Mouse (Mus musculus) hindbrain, postnatal 0 days (tissue): Measurements from ENCODE around the gene Tcap. TPM values are rescaled to one million over a fixed set of nuclear protein-coding genes. Genes with fewer than 3 reads are reported as not detected.

Experiments
- ATAC-seq: fragments of 200-750 bp; cut with Nextera tagmentation; 2 replicates; pipeline ENCODE4 v1.8.0; 2017; ENCODE audit warnings: mild to moderate bottlenecking, moderate TSS enrichment, moderate library complexity
- DNase-seq: peaks from one replicate; pipeline ENCODE4 v3.0.0-alpha.2; 2015; ENCODE audit warnings: low spot score
- H3K27ac ChIP-seq: fragments of 300-500 bp; sonication (generic); 2 replicates; pipeline ENCODE4 v1.5.1; 2014; ENCODE audit warnings: mild to moderate bottlenecking
- H3K27me3 ChIP-seq: fragments of 300-500 bp; sonication (generic); 2 replicates; pipeline ENCODE4 v1.6.1; 2014; ENCODE audit warnings: low read length, mixed read lengths; ENCODE audit not compliant: insufficient read depth
- H3K36me3 ChIP-seq: fragments of 300-500 bp; sonication (generic); 2 replicates; pipeline ENCODE4 v1.6.1; 2014; ENCODE audit warnings: low read length, mixed read lengths; ENCODE audit not compliant: insufficient read depth
- H3K4me1 ChIP-seq: fragments of 300-500 bp; sonication (generic); 2 replicates; pipeline ENCODE4 v1.6.1; 2014; ENCODE audit warnings: antibody characterized with exemption, low read length, mixed read lengths; ENCODE audit not compliant: insufficient read depth
- H3K4me2 ChIP-seq: fragments of 300-500 bp; sonication (generic); 2 replicates; pipeline ENCODE4 v1.6.1; 2014; ENCODE audit warnings: low read depth, mild to moderate bottlenecking, low read length, moderate library complexity, mixed read lengths
- H3K4me3 ChIP-seq: fragments of 300-500 bp; sonication (generic); 2 replicates; pipeline ENCODE4 v1.5.1; 2014; ENCODE audit warnings: low read length
- H3K9ac ChIP-seq: fragments of 300-500 bp; sonication (generic); replicated peaks from 2 replicates; pipeline ENCODE4 v1.6.1; 2014; ENCODE audit warnings: mild to moderate bottlenecking, low read length, moderate library complexity, mixed read lengths
- H3K9me3 ChIP-seq: fragments of 300-500 bp; sonication (generic); 2 replicates; pipeline ENCODE4 v1.6.1; 2016; ENCODE audit warnings: low read length, mixed read lengths
- CTCF ChIP-seq: IDR thresholded peaks from 2 replicates; pipeline ENCODE4 v1.5.1; 2016; ENCODE audit warnings: antibody characterized with exemption, control low read depth, low read depth
- WGBS: fragments of 180-500 bp; shearing (Covaris S2); extraction: QIAGEN DNeasy Blood & Tissue Kit; methylation state at CpG from one replicate; pipeline ENCODE4 v1.1.7; 2014; 5-methylcytosine and 5-hydroxymethylcytosine counted together
- polyA plus RNA-seq: library from polyadenylated mRNA; unstranded; fragments of >200 nt; fragmentation: Nextera tagmentation; extraction: Ambion mirVana; gene quantifications from 2 replicates; pipeline ENCODE4 v1.2.1, GENCODE M21; 2015
- total RNA-seq: library from RNA; depleted of rRNA; stranded (reverse); fragments of >200 nt; gene quantifications from 2 replicates; pipeline ENCODE4 v1.2.3, GENCODE M21; 2014; rRNA removed

Tcap gene
- total and polyA plus RNA-seq, 2 experiments from 2014 or later = 0.26 TPM; not detected in 1

DNA sequence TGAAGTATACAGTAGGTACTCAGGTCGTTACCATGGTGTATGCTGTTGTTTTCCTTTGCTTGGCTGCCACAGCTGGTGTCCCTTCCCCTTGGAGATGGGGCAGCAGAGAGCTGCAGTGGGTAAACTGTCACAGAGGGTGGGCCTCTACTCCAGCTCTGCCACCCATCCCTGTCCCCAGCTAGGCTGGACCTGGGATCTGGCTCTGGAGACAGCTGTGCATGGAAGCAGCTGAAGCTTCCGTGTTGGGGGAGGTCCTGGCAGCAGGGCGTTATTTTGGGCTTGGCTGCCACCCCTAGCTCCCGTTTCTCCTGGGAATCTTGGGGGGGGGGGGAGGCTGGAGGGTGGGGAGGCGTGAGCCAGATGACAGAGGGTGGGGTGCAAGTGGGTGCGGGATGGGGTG lies 34.7 kb downstream of the Tcap start:
- ATAC-seq (no peak), DNase-seq (no peak)
- WGBS = 65% methylated on average over 6 of the region's 6 CpGs
- H3K27ac ChIP-seq = no peak overlapping the region
- H3K9me3 ChIP-seq = no peaks in the 10 kb centered on the region
- no peak overlapping the region for H3K9ac ChIP-seq
- H3K4me2 ChIP-seq = no peak overlapping the region
- no peaks in the 10 kb centered on the region for H3K27me3 ChIP-seq
- no peak for TF ChIP-seq CTCF
- no peaks in the 10 kb centered on the region for H3K36me3 ChIP-seq
- no peaks in the 10 kb centered on the region for H3K4me1 ChIP-seq
- no peak overlapping the region for H3K4me3 ChIP-seq

DNA sequence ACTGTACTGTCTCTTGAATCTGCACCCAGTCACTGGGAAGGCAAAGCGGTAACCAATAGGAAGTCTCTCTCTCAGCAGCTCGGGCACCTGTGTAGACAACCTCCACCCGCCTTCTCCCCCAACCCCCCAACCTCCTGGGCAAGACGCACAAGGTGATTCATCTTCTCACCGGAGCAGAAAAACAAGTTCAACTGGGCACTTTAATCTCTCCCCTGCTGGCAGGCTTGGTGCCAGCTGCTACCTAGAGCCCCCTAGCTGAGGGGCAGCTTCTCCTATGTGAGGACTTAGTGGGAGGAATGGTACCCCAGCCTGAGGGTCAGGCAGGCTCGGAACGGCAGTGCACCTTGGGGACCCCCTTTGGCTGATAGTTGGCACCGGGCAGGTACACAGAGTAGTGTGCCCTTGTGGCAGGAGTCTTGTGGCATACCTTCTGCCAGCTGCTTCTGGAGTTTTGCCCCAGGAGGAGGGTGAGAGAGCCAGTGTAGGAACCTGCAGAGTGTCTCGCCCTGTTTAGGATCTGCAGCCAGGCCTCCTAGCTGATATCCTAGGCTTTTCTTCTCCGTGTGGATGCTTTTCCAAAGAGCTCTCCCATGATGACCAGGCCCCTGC lies 35.4 kb downstream of the Tcap start:
- H3K27ac ChIP-seq = no peak overlapping the region
- H3K9me3 ChIP-seq = no peaks in the 10 kb centered on the region
- no peaks in the 10 kb centered on the region for H3K4me1 ChIP-seq
- TF ChIP-seq CTCF = no peak
- no peak overlapping the region for H3K9ac ChIP-seq
- H3K27me3 ChIP-seq = no peaks in the 10 kb centered on the region
- DNase-seq (no peak), ATAC-seq (no peak)
- no peak overlapping the region for H3K4me3 ChIP-seq
- H3K36me3 ChIP-seq = no peaks in the 10 kb centered on the region
- H3K4me2 ChIP-seq = no peak overlapping the region
- WGBS = 74% methylated on average over 10 of the region's 10 CpGs

DNA sequence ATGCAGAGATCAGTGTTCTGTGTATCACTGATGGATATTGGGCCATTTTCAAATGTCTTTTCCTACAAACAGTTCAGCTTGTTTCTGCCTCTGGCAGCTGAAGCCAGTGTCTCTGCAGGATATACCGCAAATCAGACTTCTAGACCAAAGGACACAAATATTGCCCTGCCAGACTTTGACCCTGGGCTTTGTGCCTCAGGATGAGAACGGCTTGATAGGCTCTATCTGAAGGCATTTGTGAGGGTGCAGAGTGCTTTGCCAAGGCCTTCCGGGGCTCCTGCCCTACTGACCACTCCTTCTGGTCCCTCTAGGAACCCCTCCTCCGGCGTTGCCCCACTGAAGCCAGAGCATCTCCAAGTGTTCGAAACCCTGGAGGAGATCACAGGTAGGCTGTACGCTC lies 43.0 kb downstream of the Tcap start:
- Histone ChIP-seq H3K4me1 (no peaks in the 10 kb centered on the region), H3K27me3 (no peaks in the 10 kb centered on the region), H3K9ac (no peak overlapping the region), H3K4me2 (no peak overlapping the region), H3K4me3 (no peak overlapping the region), H3K36me3 (no peaks in the 10 kb centered on the region), H3K27ac (no peak overlapping the region), H3K9me3 (no peaks in the 10 kb centered on the region)
- no peak for TF ChIP-seq CTCF
- 91% methylated on average over 7 of the region's 7 CpGs for WGBS
- ATAC-seq = no peak
- DNase-seq = no peak

DNA sequence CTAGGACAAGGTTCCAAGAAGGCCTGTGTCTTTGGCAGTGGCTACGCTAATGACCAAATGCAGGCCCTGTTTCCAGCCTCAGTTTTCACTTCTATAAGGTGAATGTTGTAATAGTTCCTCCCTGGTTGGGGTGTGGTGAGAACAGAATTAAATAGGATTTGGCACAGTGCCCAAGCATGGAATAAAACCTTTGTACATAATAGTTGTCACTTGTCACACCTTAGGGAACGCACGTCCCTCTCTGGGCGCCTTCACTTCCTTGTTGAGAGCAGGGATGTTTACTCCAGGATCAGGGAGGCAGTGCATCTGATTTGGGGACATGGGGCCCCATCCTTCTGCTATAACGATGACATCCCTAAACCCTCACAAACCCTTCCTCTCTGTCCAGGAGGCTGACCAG lies 44.8 kb downstream of the Tcap start:
- WGBS = 86% methylated on average over 5 of the region's 5 CpGs
- no peaks in the 10 kb centered on the region for H3K36me3 ChIP-seq
- no peak for DNase-seq
- no peak overlapping the region for H3K27ac ChIP-seq
- no peaks in the 10 kb centered on the region for H3K27me3 ChIP-seq
- TF ChIP-seq CTCF = no peak
- no peak for ATAC-seq
- H3K4me1 ChIP-seq = no peaks in the 10 kb centered on the region
- no peak overlapping the region for H3K9ac ChIP-seq
- H3K4me3 ChIP-seq = no peak overlapping the region
- H3K4me2 ChIP-seq = no peak overlapping the region
- H3K9me3 ChIP-seq = no peaks in the 10 kb centered on the region

DNA sequence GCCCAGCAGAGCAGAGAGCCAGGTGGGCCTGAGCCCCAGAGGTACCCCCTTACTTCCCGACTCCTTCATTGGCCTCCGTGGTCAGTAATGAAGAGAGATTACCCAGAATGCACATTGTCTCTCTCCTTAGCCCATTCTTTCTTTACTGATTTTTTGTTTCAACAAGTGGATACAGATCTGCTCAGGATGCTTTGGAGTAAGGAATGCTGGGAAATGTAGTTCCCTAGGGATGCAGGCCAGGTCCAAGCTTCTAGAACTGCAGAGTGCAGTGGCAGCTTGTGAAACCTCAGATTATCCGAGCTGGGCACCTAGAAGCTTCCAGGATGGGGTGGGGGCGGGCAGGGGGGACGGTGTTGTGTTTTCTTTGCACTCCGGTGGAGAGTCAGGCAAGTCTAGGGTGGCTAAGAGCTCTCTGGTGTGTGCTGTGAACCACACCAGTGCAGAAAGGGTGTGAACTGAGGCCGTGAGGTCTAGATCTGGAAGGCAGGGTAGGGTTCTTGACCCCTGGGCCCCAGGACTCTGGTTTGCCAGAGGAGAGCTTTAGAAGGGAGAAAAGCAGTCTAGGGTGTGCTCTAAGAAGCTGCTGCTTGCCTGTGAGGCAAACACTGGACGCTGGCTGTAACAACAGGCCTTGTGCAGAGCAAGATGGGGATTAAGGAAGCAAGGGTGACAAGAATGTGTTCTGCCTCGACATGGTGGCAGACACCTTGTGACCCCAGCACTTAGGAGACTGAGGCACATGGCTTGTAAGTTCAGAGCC lies 48.3 kb downstream of the Tcap start:
- ATAC-seq (no peak), DNase-seq (no peak)
- TF ChIP-seq CTCF = no peak
- no peaks in the 10 kb centered on the region for H3K27me3 ChIP-seq
- H3K4me3 ChIP-seq = no peak overlapping the region
- no peaks in the 10 kb centered on the region for H3K4me1 ChIP-seq
- no peak overlapping the region for H3K27ac ChIP-seq
- peaks cover 5% of the 10 kb centered on the region; the same call in 1 of the 2 replicates for H3K36me3 ChIP-seq
- WGBS = 79% methylated on average over 9 of the region's 9 CpGs
- H3K9me3 ChIP-seq = no peaks in the 10 kb centered on the region
- no peak overlapping the region for H3K4me2 ChIP-seq
- no peak overlapping the region for H3K9ac ChIP-seq

Other genes with a start within 250 kb of the Tcap start
- 15.7 and 20.9 TPM in 2 replicates for gene Fbxl20, start 233.4 kb upstream of the Tcap start, total RNA-seq
- 11.9 and 13.0 TPM in 2 replicates for gene Fbxl20, start 233.4 kb upstream of the Tcap start, polyA plus RNA-seq
- gene Med1, start 190.5 kb upstream of the Tcap start, total RNA-seq = 32.7 and 39.5 TPM in 2 replicates
- 48.9 and 49.0 TPM in 2 replicates for gene Med1, start 190.5 kb upstream of the Tcap start, polyA plus RNA-seq
- 27.4 and 28.5 TPM in 2 replicates for gene Cdk12, start 180.8 kb upstream of the Tcap start, total RNA-seq
- gene Cdk12, start 180.8 kb upstream of the Tcap start, polyA plus RNA-seq = 5.8 and 6.6 TPM in 2 replicates
- gene Neurod2, start 54.2 kb upstream of the Tcap start, total RNA-seq = 87.0 and 93.2 TPM in 2 replicates
- 30.7 and 34.3 TPM in 2 replicates for gene Neurod2, start 54.2 kb upstream of the Tcap start, polyA plus RNA-seq
- gene Ppp1r1b, start 35.4 kb upstream of the Tcap start, total RNA-seq = 1.3 and 3.5 TPM in 2 replicates
- 18.0 and 19.1 TPM in 2 replicates for gene Ppp1r1b, start 35.4 kb upstream of the Tcap start, polyA plus RNA-seq
- gene Stard3, start 25.4 kb upstream of the Tcap start, total RNA-seq = 44.0 and 52.4 TPM in 2 replicates
- gene Stard3, start 25.4 kb upstream of the Tcap start, polyA plus RNA-seq = 28.4 and 31.9 TPM in 2 replicates
- gene Pnmt, start 2.6 kb downstream of the Tcap start, total RNA-seq = 1.2 and 5.4 TPM in 2 replicates
- gene Pnmt, start 2.6 kb downstream of the Tcap start, polyA plus RNA-seq = 5.4 and 5.5 TPM in 2 replicates
- 10.6 and 12.0 TPM in 2 replicates for gene Pgap3, start 16.7 kb downstream of the Tcap start, total RNA-seq
- gene Pgap3, start 16.7 kb downstream of the Tcap start, polyA plus RNA-seq = 7.8 and 9.2 TPM in 2 replicates
- gene Erbb2, start 28.7 kb downstream of the Tcap start, total RNA-seq = 8.0 and 11.7 TPM in 2 replicates
- gene Erbb2, start 28.7 kb downstream of the Tcap start, polyA plus RNA-seq = 4.9 and 5.1 TPM in 2 replicates
- 70.0 and 73.9 TPM in 2 replicates for gene Mien1, start 55.2 kb downstream of the Tcap start, total RNA-seq
- gene Mien1, start 55.2 kb downstream of the Tcap start, polyA plus RNA-seq = 259 and 264 TPM in 2 replicates
- 1.5 and 2.7 TPM in 2 replicates for gene Grb7, start 62.6 kb downstream of the Tcap start, total RNA-seq
- 1.7 and 2.0 TPM in 2 replicates for gene Grb7, start 62.6 kb downstream of the Tcap start, polyA plus RNA-seq
- gene Ikzf3, start 162.2 kb downstream of the Tcap start, total RNA-seq = not detected in 2 replicates
- gene Ikzf3, start 162.2 kb downstream of the Tcap start, polyA plus RNA-seq = 0.18 and 0.20 TPM in 2 replicates
- gene Zpbp2, start 167.3 kb downstream of the Tcap start, total RNA-seq = not detected in 2 replicates
- gene Zpbp2, start 167.3 kb downstream of the Tcap start, polyA plus RNA-seq = 0.42 and 0.45 TPM in 2 replicates
- 103 and 112 TPM in 2 replicates for gene Ormdl3, start 203.6 kb downstream of the Tcap start, total RNA-seq
- 98.8 and 100 TPM in 2 replicates for gene Ormdl3, start 203.6 kb downstream of the Tcap start, polyA plus RNA-seq
- gene Lrrc3c, start 214.5 kb downstream of the Tcap start, total RNA-seq = not detected in 2 replicates
- not detected in 2 replicates for gene Lrrc3c, start 214.5 kb downstream of the Tcap start, polyA plus RNA-seq
- 0.21 TPM in 1 of 2 replicates, not detected in the other for gene Gm12355, start 241.8 kb downstream of the Tcap start, total RNA-seq
- gene Gm12355, start 241.8 kb downstream of the Tcap start, polyA plus RNA-seq = 0.25 and 0.33 TPM in 2 replicates
- 0.68 TPM in 1 of 2 replicates, not detected in the other for gene Gsdma3, start 242.5 kb downstream of the Tcap start, total RNA-seq
- not detected in 2 replicates for gene Gsdma3, start 242.5 kb downstream of the Tcap start, polyA plus RNA-seq